Mouse (Mus musculus) adipose tissue, adult 10 weeks (tissue): ENCODE results near the gene Dock9. TPM values are rescaled to one million over a fixed set of nuclear protein-coding genes. Genes with fewer than 3 reads are reported as not detected.

ENCODE experiments used
- polyA plus RNA-seq: library from polyadenylated mRNA; stranded (reverse); fragments of 350-450 nt; fragmentation: Illumina TruSeq; extraction: RNeasy Lipid Tissue Mini Kit (QIAGEN cat#74804); gene quantifications from one replicate; pipeline ENCODE4 v1.2.3, GENCODE M21; 2014; ENCODE audit warnings: low read depth, low replicate concordance

Dock9 gene
- polyA plus RNA-seq = 43.5 TPM

GRCm38 (mm10) chr14:121797457-121798410, at the start of gene Dock9:
TSS of gene Dock9 (minus strand) at chr14:121797837.

GRCm38 (mm10) chr14:121504781-121505484, 292.7 kb downstream of the Dock9 start, which contains the start of gene Slc15a1:
TSS of gene Slc15a1 (minus strand) at chr14:121505252.

Other genes starting within 250 kb of the Dock9 start
- 36.0 TPM for gene Ubac2, start 80.8 kb upstream of the Dock9 start, polyA plus RNA-seq
- gene Gpr18, start 117.9 kb upstream of the Dock9 start, polyA plus RNA-seq = 0.20 TPM
- gene Gpr183, start 167.4 kb upstream of the Dock9 start, polyA plus RNA-seq = 0.94 TPM
- 0.48 TPM for gene Timm8a2, start 236.8 kb upstream of the Dock9 start, polyA plus RNA-seq